Mouse (Mus musculus) kidney, embryonic 15.5 days (tissue): ENCODE measurements around the gene Trnp1. TPM values are rescaled to one million over a fixed set of nuclear protein-coding genes. Genes with fewer than 3 reads are reported as not detected.

Source experiments
- ATAC-seq: fragments of 200-750 bp; cut with Nextera tagmentation; replicated peaks from 2 replicates; pipeline ENCODE4 v1.8.0; 2017; ENCODE audit warnings: moderate TSS enrichment; ENCODE audit not compliant: low FRiP score
- H3K27ac ChIP-seq: fragments of 300-500 bp; sonication (generic); 2 replicates; pipeline ENCODE4 v1.5.1; 2015; ENCODE audit warnings: mild to moderate bottlenecking, inconsistent platforms
- H3K27me3 ChIP-seq: fragments of 300-500 bp; sonication (generic); 2 replicates; pipeline ENCODE4 v1.6.1; 2015; ENCODE audit warnings: inconsistent platforms
- H3K36me3 ChIP-seq: fragments of 300-500 bp; sonication (generic); 2 replicates; pipeline ENCODE4 v1.6.1; 2015; ENCODE audit warnings: inconsistent platforms
- H3K4me1 ChIP-seq: fragments of 300-500 bp; sonication (generic); 2 replicates; pipeline ENCODE4 v1.6.1; 2015; ENCODE audit warnings: inconsistent platforms
- H3K4me2 ChIP-seq: fragments of 300-500 bp; sonication (generic); 2 replicates; pipeline ENCODE4 v1.6.1; 2015; ENCODE audit warnings: moderate library complexity, mild to moderate bottlenecking, inconsistent platforms
- H3K4me3 ChIP-seq: fragments of 300-500 bp; sonication (generic); replicated peaks from 2 replicates; pipeline ENCODE4 v1.5.1; 2015; ENCODE audit warnings: mild to moderate bottlenecking, inconsistent platforms
- H3K9ac ChIP-seq: fragments of 300-500 bp; sonication (generic); 2 replicates; pipeline ENCODE4 v1.6.1; 2015; ENCODE audit warnings: mild to moderate bottlenecking, inconsistent platforms
- H3K9me3 ChIP-seq: fragments of 300-500 bp; sonication (generic); replicated peaks from 2 replicates; pipeline ENCODE4 v1.6.1; 2016; ENCODE audit warnings: inconsistent platforms
- WGBS: fragments of 180-500 bp; shearing (Covaris S2); methylation state at CpG from one replicate; pipeline ENCODE4 v1.1.7; 2015; ENCODE audit warnings: mixed read lengths; 5-methylcytosine and 5-hydroxymethylcytosine counted together
- polyA plus RNA-seq: library from polyadenylated mRNA; unstranded; fragments of >200 nt; fragmentation: Nextera tagmentation; extraction: Ambion mirVana; gene quantifications from 2 replicates; pipeline ENCODE4 v1.2.1, GENCODE M21; 2015

The Trnp1 gene
- polyA plus RNA-seq, 1 experiment from 2014 or later, result 0.64 TPM

DNA sequence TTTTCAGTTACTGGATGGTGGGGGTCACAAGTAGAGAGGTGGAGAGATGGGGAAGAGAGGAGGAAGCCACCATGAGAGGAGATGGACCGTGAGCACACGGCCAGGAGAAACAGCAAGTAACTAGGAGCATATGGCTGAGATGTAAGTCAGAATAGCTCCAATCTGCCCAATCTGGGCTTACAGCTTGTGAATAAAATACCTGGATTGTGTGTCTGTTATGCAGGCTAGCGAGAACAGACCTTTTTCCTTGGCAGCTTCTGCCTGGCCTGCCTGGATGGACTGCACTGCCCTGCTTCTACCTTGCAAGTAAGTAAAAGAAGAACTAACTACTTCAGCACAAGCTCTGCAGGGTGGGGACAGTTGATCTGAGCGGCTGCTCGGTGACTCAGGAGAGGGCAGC lies 12.7 kb upstream of the Trnp1 start:
- no peak overlapping the region for H3K9ac ChIP-seq
- H3K4me1 ChIP-seq, result 0 out of 2 replicates have a peak, but pooled peaks cover 3% of the 10 kb centered on the region
- no peaks in the 10 kb centered on the region for H3K36me3 ChIP-seq
- peaks cover 28% of the 10 kb centered on the region for H3K27me3 ChIP-seq
- no peak overlapping the region for H3K27ac ChIP-seq
- no peak overlapping the region for H3K4me3 ChIP-seq
- 86% methylated on average over 5 of the region's 5 CpGs for WGBS
- no peak for ATAC-seq
- H3K9me3 ChIP-seq, result no peaks in the 10 kb centered on the region
- no peak overlapping the region for H3K4me2 ChIP-seq

GRCm38 (mm10) chr4:133508990-133509389 lies 10.6 kb upstream of the Trnp1 start:
- Histone ChIP-seq H3K4me1 (0 out of 2 replicates have a peak, but pooled peaks cover 6% of the 10 kb centered on the region), H3K9ac (no peak overlapping the region), H3K9me3 (no peaks in the 10 kb centered on the region), H3K27ac (no peak overlapping the region), H3K36me3 (no peaks in the 10 kb centered on the region), H3K4me3 (no peak overlapping the region), H3K27me3 (peaks cover 32% of the 10 kb centered on the region), H3K4me2 (no peak overlapping the region)
- 80% methylated on average over 7 of the region's 7 CpGs for WGBS
- no peak for ATAC-seq

GRCm38 (mm10) chr4:133506573-133506972 lies 8.2 kb upstream of the Trnp1 start:
- peaks cover 49% of the 10 kb centered on the region for H3K27me3 ChIP-seq
- H3K27ac ChIP-seq, result no peak overlapping the region
- no peak overlapping the region for H3K4me2 ChIP-seq
- no peak overlapping the region for H3K9ac ChIP-seq
- no peak for ATAC-seq
- H3K36me3 ChIP-seq, result no peaks in the 10 kb centered on the region
- H3K4me3 ChIP-seq, result no peak overlapping the region
- 75% methylated on average over 5 of the region's 5 CpGs for WGBS
- H3K4me1 ChIP-seq, result 0 out of 2 replicates have a peak, but pooled peaks cover 4% of the 10 kb centered on the region
- no peaks in the 10 kb centered on the region for H3K9me3 ChIP-seq

- Histone ChIP-seq H3K4me2 (no peak overlapping the region), H3K9ac (no peak overlapping the region), H3K4me1 (0 out of 2 replicates have a peak, but pooled peaks cover 4% of the 10 kb centered on the region), H3K27me3 (peaks cover 65% of the 10 kb centered on the region), H3K36me3 (no peaks in the 10 kb centered on the region), H3K27ac (no peak overlapping the region), H3K4me3 (no peak overlapping the region), H3K9me3 (no peaks in the 10 kb centered on the region)
- 67% methylated on average over 9 of the region's 9 CpGs for WGBS
- no peak for ATAC-seq
Observed at GRCm38 (mm10) chr4:133504755-133505485, 6.6 kb upstream of the Trnp1 start.

DNA sequence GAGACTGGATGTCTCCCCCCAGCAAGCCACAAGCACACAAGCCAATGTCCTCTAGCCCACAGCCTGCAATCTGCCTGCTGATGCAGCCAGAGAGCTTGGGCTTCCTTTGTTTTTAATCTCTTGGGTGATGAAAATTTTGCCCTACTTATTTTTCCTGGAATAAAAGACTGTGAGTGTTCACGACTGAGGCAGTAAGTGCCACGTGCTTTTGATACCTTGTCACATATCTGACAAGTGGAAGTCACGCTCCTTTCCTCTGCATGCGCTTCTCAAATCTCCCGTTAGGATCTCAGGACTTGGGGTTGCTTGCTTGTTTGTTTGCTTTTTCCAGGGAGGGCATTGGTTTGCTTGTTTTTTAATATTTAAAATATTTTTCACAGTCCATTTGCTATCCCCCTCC lies 6.0 kb upstream of the Trnp1 start:
- no peak overlapping the region for H3K9ac ChIP-seq

GRCm38 (mm10) chr4:133501514-133501913 lies 3.2 kb upstream of the Trnp1 start:
- no peak overlapping the region for H3K27ac ChIP-seq
- no peaks in the 10 kb centered on the region for H3K36me3 ChIP-seq
- 68% methylated on average over 7 of the region's 7 CpGs for WGBS
- H3K4me2 ChIP-seq, result no peak overlapping the region
- H3K4me1 ChIP-seq, result peaks cover 27% of the 10 kb centered on the region
- no peak for ATAC-seq
- H3K4me3 ChIP-seq, result no peak overlapping the region
- no peak overlapping the region for H3K9ac ChIP-seq
- peaks cover 86% of the 10 kb centered on the region for H3K27me3 ChIP-seq
- H3K9me3 ChIP-seq, result no peaks in the 10 kb centered on the region

More for the DNA sequence above, 6.0 kb upstream of the Trnp1 start:
- no peaks in the 10 kb centered on the region for H3K36me3 ChIP-seq
- no peak overlapping the region for H3K27ac ChIP-seq
- 46% methylated on average over 5 of the region's 5 CpGs for WGBS
- no peaks in the 10 kb centered on the region for H3K9me3 ChIP-seq
- H3K4me2 ChIP-seq, result no peak overlapping the region
- no peak for ATAC-seq
- H3K27me3 ChIP-seq, result peaks cover 71% of the 10 kb centered on the region
- H3K4me1 ChIP-seq, result peaks cover 6% of the 10 kb centered on the region; the same call in 1 of the 2 replicates
- H3K4me3 ChIP-seq, result no peak overlapping the region

GRCm38 (mm10) chr4:133497461-133498159 lies 740 bp downstream of the Trnp1 start:
- Histone ChIP-seq H3K4me3 (peak overlapping the region; percentile 62), H3K4me2 (peak overlapping the region; percentile 100), H3K9ac (peak overlapping the region; percentile 55), H3K36me3 (no peaks in the 10 kb centered on the region), H3K27me3 (peaks cover 84% of the 10 kb centered on the region), H3K4me1 (peaks cover 35% of the 10 kb centered on the region), H3K27ac (no peak overlapping the region), H3K9me3 (no peaks in the 10 kb centered on the region)
- WGBS, result 1% methylated on average over 64 of the region's 70 CpGs
- ATAC-seq, result peak; percentile 16; the same call in 1 of the 2 replicates

DNA sequence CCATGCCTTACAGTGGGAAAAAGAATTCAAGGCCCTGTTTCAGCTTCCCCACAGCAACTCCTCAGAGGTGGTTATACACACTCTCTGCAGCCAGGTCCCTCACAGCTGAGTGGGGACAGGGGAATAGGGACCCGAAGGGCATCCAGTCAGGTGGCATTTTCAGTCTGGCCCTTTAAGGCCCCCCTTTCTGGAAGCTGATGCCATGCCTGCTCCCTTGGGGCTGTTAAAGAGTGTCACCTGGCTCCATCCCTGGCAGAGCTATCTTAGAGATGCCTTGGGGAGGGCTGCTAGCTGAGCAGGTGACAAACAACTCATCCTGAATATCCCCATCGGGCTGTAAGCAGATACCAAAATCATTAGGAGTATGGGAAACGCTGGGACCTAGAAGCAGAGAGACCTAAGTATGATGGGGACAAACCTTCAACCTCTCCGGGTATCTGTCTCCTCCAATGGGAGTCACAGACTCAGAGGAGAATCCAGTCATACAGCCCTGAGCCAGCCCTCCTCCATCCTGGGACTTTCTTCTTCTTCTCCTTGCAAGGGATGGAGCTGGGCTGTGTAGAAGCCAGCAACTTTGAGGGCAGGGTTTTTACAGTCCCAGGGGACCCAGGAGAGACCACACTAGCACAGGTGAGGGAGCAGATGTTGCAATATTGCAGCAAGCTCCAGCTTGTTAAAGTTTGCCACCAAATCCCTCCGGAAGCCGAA lies 1.5 kb downstream of the Trnp1 start:
- H3K27me3 ChIP-seq, result peaks cover 77% of the 10 kb centered on the region
- no peak overlapping the region for H3K9ac ChIP-seq
- ATAC-seq, result no peak
- peak overlapping the region; percentile 100; the same call in 1 of the 2 replicates for H3K4me2 ChIP-seq
- H3K27ac ChIP-seq, result no peak overlapping the region
- H3K4me1 ChIP-seq, result peaks cover 37% of the 10 kb centered on the region
- peak overlapping the region; percentile 62; the same call in 1 of the 2 replicates for H3K4me3 ChIP-seq
- no peaks in the 10 kb centered on the region for H3K36me3 ChIP-seq
- H3K9me3 ChIP-seq, result no peaks in the 10 kb centered on the region
- WGBS, result 20% methylated on average over 6 of the region's 6 CpGs

DNA sequence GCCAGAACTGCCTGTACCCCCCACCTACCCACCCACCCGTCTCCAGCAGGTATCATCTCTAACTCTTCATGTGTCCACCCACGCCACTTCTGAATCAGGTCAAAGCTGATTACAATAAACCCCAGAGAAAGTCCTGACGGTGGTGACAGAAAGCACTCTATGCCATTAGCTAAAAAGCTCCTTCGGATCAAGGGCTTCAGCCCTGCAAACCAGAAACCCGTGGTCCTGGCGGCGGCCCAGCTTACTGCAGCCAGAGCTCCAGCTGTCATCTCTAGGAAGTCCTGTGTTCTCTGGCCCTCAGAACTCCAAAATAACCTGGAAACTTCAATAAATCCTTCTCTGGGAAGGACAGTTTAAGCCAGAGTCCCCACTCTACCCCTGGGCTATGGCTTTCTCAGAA lies 2.6 kb downstream of the Trnp1 start:
- 33% methylated on average over 7 of the region's 7 CpGs for WGBS
- no peak for ATAC-seq
- Histone ChIP-seq H3K27ac (no peak overlapping the region), H3K4me1 (peaks cover 41% of the 10 kb centered on the region), H3K27me3 (peaks cover 65% of the 10 kb centered on the region), H3K9me3 (no peaks in the 10 kb centered on the region), H3K4me2 (no peak overlapping the region), H3K9ac (no peak overlapping the region), H3K4me3 (no peak overlapping the region), H3K36me3 (no peaks in the 10 kb centered on the region)

DNA sequence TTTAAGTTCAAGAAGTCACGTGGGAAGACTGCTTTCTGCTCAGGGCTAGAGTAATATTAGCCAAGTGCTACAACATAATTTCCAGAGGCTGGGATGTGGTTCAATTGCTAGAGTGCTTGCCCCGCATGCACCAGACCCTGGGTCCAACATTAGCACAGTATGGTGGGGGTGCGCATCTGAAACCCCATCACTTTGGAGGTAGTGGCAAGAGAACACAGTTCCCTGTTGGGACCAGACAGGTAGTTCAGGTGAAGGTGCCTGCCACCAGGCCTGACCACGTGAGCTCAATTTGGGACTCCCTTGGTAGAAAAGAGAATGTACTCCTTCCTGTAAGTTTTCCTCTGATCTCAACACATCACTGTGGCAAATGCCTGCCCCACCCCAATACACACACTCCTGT lies 3.5 kb downstream of the Trnp1 start:
- Histone ChIP-seq H3K27me3 (peaks cover 57% of the 10 kb centered on the region), H3K4me1 (peaks cover 41% of the 10 kb centered on the region), H3K27ac (no peak overlapping the region), H3K4me3 (no peak overlapping the region), H3K4me2 (peak overlapping the region; percentile 64; the same call in 1 of the 2 replicates), H3K9me3 (no peaks in the 10 kb centered on the region), H3K36me3 (no peaks in the 10 kb centered on the region), H3K9ac (no peak overlapping the region)
- no peak for ATAC-seq
- 66% methylated on average over 4 of the region's 4 CpGs for WGBS

- 1% methylated on average over 12 of the region's 12 CpGs for WGBS
- H3K27ac ChIP-seq, result peak overlapping the region; percentile 4; the same call in 1 of the 2 replicates
- peak; percentile 19; the same call in 1 of the 2 replicates for ATAC-seq
Observed at GRCm38 (mm10) chr4:133494432-133494831, 3.9 kb downstream of the Trnp1 start.

GRCm38 (mm10) chr4:133493895-133494294 lies 4.5 kb downstream of the Trnp1 start:
- Histone ChIP-seq H3K9ac (no peak overlapping the region), H3K4me1 (peaks cover 45% of the 10 kb centered on the region), H3K4me3 (peak overlapping the region; percentile 38), H3K27me3 (peaks cover 47% of the 10 kb centered on the region), H3K9me3 (no peaks in the 10 kb centered on the region), H3K27ac (peak overlapping the region; percentile 4; the same call in 1 of the 2 replicates), H3K4me2 (peak overlapping the region; percentile 64), H3K36me3 (no peaks in the 10 kb centered on the region)
- 18% methylated on average over 11 of the region's 12 CpGs for WGBS
- no peak for ATAC-seq

More at GRCm38 (mm10) chr4:133494432-133494831, 3.9 kb downstream of the Trnp1 start:
- no peaks in the 10 kb centered on the region for H3K9me3 ChIP-seq
- peak overlapping the region; percentile 38 for H3K4me3 ChIP-seq
- H3K4me1 ChIP-seq, result peaks cover 45% of the 10 kb centered on the region
- peak overlapping the region; percentile 64 for H3K4me2 ChIP-seq
- H3K36me3 ChIP-seq, result no peaks in the 10 kb centered on the region
- no peak overlapping the region for H3K9ac ChIP-seq
- H3K27me3 ChIP-seq, result peaks cover 52% of the 10 kb centered on the region
